Mouse (Mus musculus): ENCODE data around the gene Sgpp2. TPM values are rescaled to one million over a fixed set of nuclear protein-coding genes. Genes with fewer than 3 reads are reported as not detected.
A peak's percentile ranks its signal among the peaks of the same experiment; 100 is the strongest.

Gene Sgpp2
- polyA plus RNA-seq, 1 experiment from 2014 or later, result 20.5 TPM

DNA sequence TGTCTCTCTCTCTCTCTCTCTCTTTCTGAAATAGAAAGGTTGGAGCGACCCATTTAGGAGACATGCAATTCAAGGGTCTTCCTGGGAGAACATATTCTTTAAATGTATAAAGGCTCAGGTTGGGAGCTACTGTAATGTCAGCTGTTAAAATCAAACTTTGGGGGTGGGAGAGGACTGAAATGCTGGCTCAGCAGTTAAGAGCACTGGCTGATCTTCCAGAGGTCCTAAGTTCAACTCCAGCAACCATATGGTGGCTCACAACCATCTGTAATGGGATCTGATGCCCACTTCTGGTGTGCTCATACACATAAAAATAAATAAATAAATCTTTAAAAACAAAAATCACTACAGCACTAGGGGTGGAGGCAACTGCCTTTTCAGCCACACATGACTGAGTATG, 1.5 kb upstream of the Sgpp2 start:
- H3K36me3 ChIP-seq (ENCODE audit: control insufficient read depth, insufficient read depth, low read length), result no peaks in the 10 kb centered on the region
- H3K27me3 ChIP-seq (ENCODE audit: control insufficient read depth, insufficient read depth, low read length), result peaks cover 3% of the 10 kb centered on the region; the same call in 1 of the 2 replicates
- no peak overlapping the region for H3K9ac ChIP-seq (ENCODE audit: low read length)
- no peak for TF ChIP-seq CTCF (IDR thresholded peaks at IDR 0.05; ENCODE audit: low read depth)
- TF ChIP-seq EP300 (optimal IDR thresholded peaks at IDR 0.05), result no peak
- no peaks in the 10 kb centered on the region for H3K9me3 ChIP-seq (ENCODE audit: control insufficient read depth, low read length)
- ATAC-seq (ENCODE audit: low FRiP score, low TSS enrichment) (no peak), DNase-seq (ENCODE audit: low spot score) (no peak)
- no peak overlapping the region for H3K4me3 ChIP-seq (ENCODE audit: low read depth, low read length)
- no peak overlapping the region for H3K4me2 ChIP-seq (replicated peaks; ENCODE audit: low read depth)
- H3K4me1 ChIP-seq (replicated peaks; ENCODE audit: control insufficient read depth, insufficient read depth), result no peaks in the 10 kb centered on the region
- WGBS, result 88% methylated on average over 1 of the region's 1 CpGs
- H3K27ac ChIP-seq (replicated peaks), result no peak overlapping the region

DNA sequence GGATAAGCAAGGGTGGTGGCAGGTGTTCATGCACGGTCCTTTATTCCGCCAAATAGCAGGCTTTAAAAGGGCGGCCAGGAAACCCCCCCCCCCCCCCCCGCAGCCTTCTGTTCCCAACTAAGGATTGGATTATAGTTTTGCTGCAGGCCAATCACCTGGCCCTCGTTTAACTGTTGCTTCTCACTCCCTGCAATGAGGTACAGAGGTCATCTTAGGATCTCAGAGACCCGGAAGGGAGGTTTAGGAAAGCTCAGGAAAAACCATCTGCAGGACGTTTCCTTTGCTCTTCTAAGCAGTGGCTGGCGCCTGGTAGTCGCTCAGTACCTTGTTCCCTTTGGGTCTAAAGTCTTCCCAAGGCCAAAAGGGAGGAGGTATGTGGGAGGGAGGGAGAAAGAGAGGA, 865 bp upstream of the Sgpp2 start:
- 10% methylated on average over 9 of the region's 9 CpGs for WGBS
- no peaks in the 10 kb centered on the region for H3K4me1 ChIP-seq (replicated peaks; ENCODE audit: control insufficient read depth, insufficient read depth)
- no peaks in the 10 kb centered on the region for H3K9me3 ChIP-seq (ENCODE audit: control insufficient read depth, low read length)
- no peak overlapping the region for H3K9ac ChIP-seq (ENCODE audit: low read length)
- ATAC-seq (ENCODE audit: low FRiP score, low TSS enrichment), result 0 out of 2 replicates have a peak, but pooled peaks have one; percentile 18
- no peak overlapping the region for H3K4me3 ChIP-seq (ENCODE audit: low read depth, low read length)
- H3K27me3 ChIP-seq (ENCODE audit: control insufficient read depth, insufficient read depth, low read length), result peaks cover 3% of the 10 kb centered on the region; the same call in 1 of the 2 replicates
- no peaks in the 10 kb centered on the region for H3K36me3 ChIP-seq (ENCODE audit: control insufficient read depth, insufficient read depth, low read length)
- peak; percentile 35 for DNase-seq (ENCODE audit: low spot score)
- TF ChIP-seq EP300 (optimal IDR thresholded peaks at IDR 0.05) (no peak), CTCF (IDR thresholded peaks at IDR 0.05; ENCODE audit: low read depth) (no peak)
- H3K4me2 ChIP-seq (replicated peaks; ENCODE audit: low read depth), result peak overlapping the region; percentile 23
- no peak overlapping the region for H3K27ac ChIP-seq (replicated peaks)

DNA sequence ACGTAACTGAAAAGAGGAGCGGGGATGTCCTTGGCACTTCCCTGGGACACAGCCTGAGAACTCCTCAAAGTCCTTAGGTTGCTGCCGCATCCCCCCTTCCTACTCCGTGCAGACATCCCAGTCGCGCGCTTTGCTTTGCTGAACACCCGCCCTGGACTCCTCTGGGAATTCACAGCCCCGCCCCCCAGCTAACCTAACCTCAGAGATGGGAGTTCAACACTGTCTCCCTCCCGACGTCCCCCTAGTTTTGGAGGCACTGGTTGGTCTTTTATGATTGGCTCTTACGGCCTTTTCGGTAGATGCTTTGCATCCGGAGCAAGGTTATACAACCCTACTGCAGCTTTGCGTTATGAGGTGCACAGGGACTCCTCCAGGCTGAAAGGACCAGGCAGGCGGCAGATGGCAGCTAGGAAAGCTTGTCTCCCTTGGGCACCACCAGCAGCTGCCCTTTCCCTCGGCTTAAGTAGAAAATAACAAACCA, 756 bp downstream of the Sgpp2 start:
- no peak for TF ChIP-seq CTCF (IDR thresholded peaks at IDR 0.05; ENCODE audit: low read depth)
- TF ChIP-seq EP300 (optimal IDR thresholded peaks at IDR 0.05), result no peak
- Histone ChIP-seq H3K4me3 (ENCODE audit: low read depth, low read length) (peak overlapping the region; percentile 53), H3K9me3 (ENCODE audit: control insufficient read depth, low read length) (no peaks in the 10 kb centered on the region), H3K27me3 (ENCODE audit: control insufficient read depth, insufficient read depth, low read length) (peaks cover 3% of the 10 kb centered on the region; the same call in 1 of the 2 replicates), H3K9ac (ENCODE audit: low read length) (no peak overlapping the region; the same call in 1 of the 2 replicates), H3K27ac (replicated peaks) (no peak overlapping the region; the same call in 1 of the 2 replicates), H3K4me2 (replicated peaks; ENCODE audit: low read depth) (peak overlapping the region; percentile 78), H3K4me1 (replicated peaks; ENCODE audit: control insufficient read depth, insufficient read depth) (no peaks in the 10 kb centered on the region), H3K36me3 (ENCODE audit: control insufficient read depth, insufficient read depth, low read length) (no peaks in the 10 kb centered on the region)
- ATAC-seq (ENCODE audit: low FRiP score, low TSS enrichment) (no peak; the same call in 1 of the 2 replicates), DNase-seq (ENCODE audit: low spot score) (peak; percentile 68)
- under 1% methylated on average over 17 of the region's 17 CpGs for WGBS

- Histone ChIP-seq H3K27me3 (ENCODE audit: control insufficient read depth, insufficient read depth, low read length) (peaks cover 3% of the 10 kb centered on the region; the same call in 1 of the 2 replicates), H3K4me1 (replicated peaks; ENCODE audit: control insufficient read depth, insufficient read depth) (no peaks in the 10 kb centered on the region), H3K4me3 (ENCODE audit: low read depth, low read length) (peak overlapping the region; percentile 53), H3K27ac (replicated peaks) (peak overlapping the region; percentile 36; the same call in 1 of the 2 replicates), H3K4me2 (replicated peaks; ENCODE audit: low read depth) (peak overlapping the region; percentile 78), H3K36me3 (ENCODE audit: control insufficient read depth, insufficient read depth, low read length) (no peaks in the 10 kb centered on the region), H3K9me3 (ENCODE audit: control insufficient read depth, low read length) (no peaks in the 10 kb centered on the region), H3K9ac (ENCODE audit: low read length) (no peak overlapping the region)
- TF ChIP-seq CTCF (IDR thresholded peaks at IDR 0.05; ENCODE audit: low read depth) (no peak), EP300 (optimal IDR thresholded peaks at IDR 0.05) (no peak)
- ATAC-seq (ENCODE audit: low FRiP score, low TSS enrichment) (no peak), DNase-seq (ENCODE audit: low spot score) (peak; percentile 48)
- WGBS, result 3% methylated on average over 7 of the region's 7 CpGs
Measured at GRCm38 (mm10) chr1:78311482-78311881, 1.3 kb downstream of the Sgpp2 start.

DNA sequence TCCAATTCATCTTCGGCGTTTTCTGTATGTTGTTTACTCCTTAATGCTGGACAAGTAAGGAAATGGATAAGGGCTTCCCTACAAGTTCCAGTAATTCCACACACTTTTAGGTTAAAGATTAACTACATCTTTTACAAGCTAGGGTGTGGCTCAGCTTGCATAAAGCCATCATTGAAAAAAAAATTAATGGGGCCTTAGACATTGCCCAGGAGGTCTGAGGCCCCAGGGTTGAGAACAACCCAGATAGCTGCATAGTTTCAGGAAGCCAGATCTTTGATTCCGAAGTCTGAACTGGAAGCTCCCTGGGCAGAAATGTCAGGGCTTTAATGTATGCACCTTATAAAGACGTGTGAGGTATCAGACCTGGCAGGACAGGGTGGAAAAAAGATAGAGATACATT, 2.8 kb downstream of the Sgpp2 start:
- no peak for TF ChIP-seq CTCF (IDR thresholded peaks at IDR 0.05; ENCODE audit: low read depth)
- TF ChIP-seq EP300 (optimal IDR thresholded peaks at IDR 0.05), result no peak
- H3K27ac ChIP-seq (replicated peaks), result peak overlapping the region; percentile 63

GRCm38 (mm10) chr1:78313961-78314360, 3.8 kb downstream of the Sgpp2 start:
- H3K27ac ChIP-seq (replicated peaks), result no peak overlapping the region
- DNase-seq (ENCODE audit: low spot score) (no peak), ATAC-seq (ENCODE audit: low FRiP score, low TSS enrichment) (no peak)
- no peaks in the 10 kb centered on the region for H3K4me1 ChIP-seq (replicated peaks; ENCODE audit: control insufficient read depth, insufficient read depth)
- H3K9me3 ChIP-seq (ENCODE audit: control insufficient read depth, low read length), result no peaks in the 10 kb centered on the region
- no peak overlapping the region for H3K4me3 ChIP-seq (ENCODE audit: low read depth, low read length)
- H3K4me2 ChIP-seq (replicated peaks; ENCODE audit: low read depth), result no peak overlapping the region
- TF ChIP-seq EP300 (optimal IDR thresholded peaks at IDR 0.05) (no peak), CTCF (IDR thresholded peaks at IDR 0.05; ENCODE audit: low read depth) (no peak)
- peaks cover 3% of the 10 kb centered on the region; the same call in 1 of the 2 replicates for H3K27me3 ChIP-seq (ENCODE audit: control insufficient read depth, insufficient read depth, low read length)
- H3K36me3 ChIP-seq (ENCODE audit: control insufficient read depth, insufficient read depth, low read length), result no peaks in the 10 kb centered on the region
- no peak overlapping the region for H3K9ac ChIP-seq (ENCODE audit: low read length)
- WGBS, result 63% methylated on average over 4 of the region's 4 CpGs

More for the DNA sequence above, 2.8 kb downstream of the Sgpp2 start:
- H3K4me1 ChIP-seq (replicated peaks; ENCODE audit: control insufficient read depth, insufficient read depth), result no peaks in the 10 kb centered on the region
- WGBS, result 47% methylated on average over 4 of the region's 4 CpGs
- H3K9me3 ChIP-seq (ENCODE audit: control insufficient read depth, low read length), result no peaks in the 10 kb centered on the region
- H3K4me2 ChIP-seq (replicated peaks; ENCODE audit: low read depth), result 0 out of 2 replicates have a peak overlapping the region, but pooled peaks have one; percentile 78
- peaks cover 3% of the 10 kb centered on the region; the same call in 1 of the 2 replicates for H3K27me3 ChIP-seq (ENCODE audit: control insufficient read depth, insufficient read depth, low read length)
- peak; percentile 45 for DNase-seq (ENCODE audit: low spot score)
- no peak overlapping the region for H3K4me3 ChIP-seq (ENCODE audit: low read depth, low read length)
- no peaks in the 10 kb centered on the region for H3K36me3 ChIP-seq (ENCODE audit: control insufficient read depth, insufficient read depth, low read length)
- peak; percentile 60 for ATAC-seq (ENCODE audit: low FRiP score, low TSS enrichment)
- H3K9ac ChIP-seq (ENCODE audit: low read length), result no peak overlapping the region

Measured in stomach, postnatal 0 days (tissue).